Mouse (Mus musculus) kidney, adult 2 months (tissue): Measurements from ENCODE around the gene Abl2. TPM values are rescaled to one million over a fixed set of nuclear protein-coding genes. Genes with fewer than 3 reads are reported as not detected.
"Not testable (repeated sequence)": the region's sequence is repeated elsewhere in the genome, so short reads cannot be mapped to it uniquely, and the experiment has no call there.

Experiments used
- DNase-seq: peaks from one replicate; pipeline ENCODE4 v3.0.0; 2021
- H3K27ac ChIP-seq: fragments of 200-500 bp; 2 replicates; pipeline ENCODE4 v1.5.1; 2012; ENCODE audit warnings: low read depth, low read length, control low read depth, inconsistent platforms; ENCODE audit not compliant: insufficient read depth
- H3K27me3 ChIP-seq: fragments of 200-500 bp; replicated peaks from 2 replicates; pipeline ENCODE4 v1.6.1; 2012; ENCODE audit warnings: mild to moderate bottlenecking, moderate library complexity, low read length, inconsistent platforms; ENCODE audit not compliant: control insufficient read depth, insufficient read depth
- H3K36me3 ChIP-seq: fragments of 200-500 bp; 2 replicates; pipeline ENCODE4 v1.6.1; 2012; ENCODE audit warnings: mild to moderate bottlenecking, moderate library complexity, low read length, inconsistent platforms; ENCODE audit not compliant: control insufficient read depth, insufficient read depth
- H3K4me1 ChIP-seq: fragments of 200-500 bp; 2 replicates; pipeline ENCODE4 v1.6.1; 2011; ENCODE audit warnings: low read length; ENCODE audit not compliant: control insufficient read depth, insufficient read depth
- H3K4me3 ChIP-seq: fragments of 200-500 bp; 2 replicates; pipeline ENCODE4 v1.5.1; 2011; ENCODE audit warnings: mild to moderate bottlenecking, low read depth, low read length, control low read depth; ENCODE audit not compliant: insufficient read depth
- CTCF ChIP-seq: fragments of 200-500 bp; conservative IDR thresholded peaks from 2 replicates; pipeline ENCODE4 v1.5.1; 2011; ENCODE audit warnings: low read depth, mild to moderate bottlenecking, control low read depth, low read length, moderate library complexity, mixed read lengths; ENCODE audit not compliant: insufficient read depth, insufficient read length
- POLR2A ChIP-seq: fragments of 200-500 bp; IDR thresholded peaks from one replicate; pipeline ENCODE4 v1.6.1; 2011; ENCODE audit warnings: low read depth, low read length, control low read depth
- WGBS: fragments of 180-500 bp; shearing (Covaris S2); methylation state at CpG from one replicate; pipeline ENCODE4 v1.1.7; 2018; 5-methylcytosine and 5-hydroxymethylcytosine counted together
- polyA plus RNA-seq: library from polyadenylated mRNA; depleted of rRNA; stranded (reverse); fragments of >200 nt; gene quantifications from 2 replicates; pipeline ENCODE4 v1.2.3, GENCODE M21; 2012

The Abl2 gene
- polyA plus RNA-seq, 1 experiment = 7.5 TPM

- peaks cover 5% of the 10 kb centered on the region; the same call in 1 of the 2 replicates for H3K4me1 ChIP-seq
- H3K27me3 ChIP-seq = no peaks in the 10 kb centered on the region
- H3K36me3 ChIP-seq = no peaks in the 10 kb centered on the region
- no peak overlapping the region for H3K4me3 ChIP-seq
- no peak for TF ChIP-seq CTCF
- no peak for TF ChIP-seq POLR2A
- 53% methylated on average over 13 of the region's 13 CpGs for WGBS
- no peak overlapping the region for H3K27ac ChIP-seq
- peak; percentile 44 for DNase-seq
Measured at GRCm38 (mm10) chr1:156659906-156660659, 101.5 kb downstream of the Abl2 start.

- not testable (repeated sequence) for H3K4me1 ChIP-seq, H3K4me3 ChIP-seq, H3K27me3 ChIP-seq, H3K27ac ChIP-seq, DNase-seq, H3K36me3 ChIP-seq
- WGBS = 51% methylated on average over 21 of the region's 21 CpGs
Measured at GRCm38 (mm10) chr1:156660660-156661236, 102.2 kb downstream of the Abl2 start.

GRCm38 (mm10) chr1:156665777-156666176 lies 107.2 kb downstream of the Abl2 start:
- Histone ChIP-seq H3K4me3 (no peak overlapping the region), H3K27ac (no peak overlapping the region), H3K36me3 (no peaks in the 10 kb centered on the region), H3K27me3 (no peaks in the 10 kb centered on the region), H3K4me1 (no peaks in the 10 kb centered on the region)
- TF ChIP-seq POLR2A (no peak), CTCF (no peak)
- 90% methylated on average over 8 of the region's 8 CpGs for whole genome bisulfite sequencing
- no peak for DNase-seq

GRCm38 (mm10) chr1:156667141-156667926 lies 108.7 kb downstream of the Abl2 start:
- H3K36me3 ChIP-seq = no peaks in the 10 kb centered on the region
- no peaks in the 10 kb centered on the region for H3K27me3 ChIP-seq
- no peak for DNase-seq
- H3K27ac ChIP-seq = no peak overlapping the region
- no peak overlapping the region for H3K4me3 ChIP-seq
- H3K4me1 ChIP-seq = no peaks in the 10 kb centered on the region
- 91% methylated on average over 23 of the region's 23 CpGs for WGBS
- TF ChIP-seq POLR2A (no peak), CTCF (no peak)

DNA sequence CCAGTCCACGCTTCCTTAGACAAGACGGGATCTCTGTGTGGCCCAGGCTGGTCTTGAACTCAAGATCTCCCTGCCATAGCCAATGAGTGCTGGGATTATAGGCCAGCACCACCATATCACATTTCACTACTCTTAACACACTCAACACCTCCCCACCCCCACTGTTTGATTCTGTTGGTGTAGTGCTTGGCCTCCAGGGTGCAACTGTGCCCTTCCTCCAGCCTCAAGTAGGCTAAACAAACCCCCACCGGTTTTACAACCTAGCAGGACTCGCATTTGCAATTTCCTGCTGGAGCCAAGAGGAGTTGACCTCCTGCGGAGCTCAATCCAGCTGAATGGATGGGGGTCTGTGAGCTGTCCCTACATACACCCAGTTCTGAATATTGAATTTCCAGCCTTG lies 110.0 kb downstream of the Abl2 start:
- TF ChIP-seq CTCF = no peak
- no peak for TF ChIP-seq POLR2A
- 58% methylated on average over 5 of the region's 5 CpGs for WGBS
- no peaks in the 10 kb centered on the region for H3K27me3 ChIP-seq

DNA sequence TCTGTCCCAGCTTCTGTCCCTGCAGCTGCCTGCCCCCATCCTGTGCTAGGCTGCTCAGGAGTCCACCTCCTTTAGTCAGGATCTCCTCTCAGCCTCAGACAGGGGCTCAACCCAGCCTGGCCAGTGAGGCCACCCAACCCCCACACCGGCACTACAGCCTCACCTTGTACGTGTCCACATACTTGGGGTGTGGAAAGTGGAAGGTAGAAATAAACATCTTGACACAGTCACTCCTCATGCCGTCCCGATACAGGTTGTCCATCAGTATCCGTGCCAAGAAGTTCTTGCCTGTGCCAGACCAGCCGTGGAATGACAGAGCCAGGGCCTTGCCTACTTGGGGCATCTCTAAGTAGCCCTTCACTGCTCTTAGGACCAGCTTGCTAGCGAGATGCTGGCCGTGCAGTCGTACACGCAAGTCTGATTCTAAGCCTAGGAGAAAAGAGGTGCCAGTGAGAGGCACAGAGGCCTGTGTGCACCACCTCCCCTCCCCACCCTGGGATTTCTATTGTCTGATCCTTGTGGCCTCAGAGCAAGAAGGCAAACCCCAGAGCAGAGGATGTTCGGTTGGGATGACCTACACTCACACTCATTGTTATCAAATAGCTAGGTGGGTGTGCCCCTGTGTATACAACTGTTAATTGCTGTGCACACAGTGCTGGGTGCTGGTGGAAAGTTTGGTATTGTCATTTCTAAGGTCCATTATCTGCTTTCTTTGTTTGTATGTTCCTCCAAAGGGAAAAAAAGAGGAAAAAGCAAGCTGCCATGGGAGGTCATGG lies 110.8 kb downstream of the Abl2 start:
- H3K4me3 ChIP-seq = no peak overlapping the region
- no peaks in the 10 kb centered on the region for H3K36me3 ChIP-seq
- DNase-seq = no peak
- H3K4me1 ChIP-seq = no peaks in the 10 kb centered on the region; the same call in 1 of the 2 replicates
- H3K27ac ChIP-seq = no peak overlapping the region
- 78% methylated on average over 11 of the region's 11 CpGs for WGBS
- no peaks in the 10 kb centered on the region for H3K27me3 ChIP-seq
- TF ChIP-seq POLR2A = no peak
- TF ChIP-seq CTCF = no peak

More for the DNA sequence above, 110.0 kb downstream of the Abl2 start:
- DNase-seq = peak; percentile 39
- Histone ChIP-seq H3K4me3 (no peak overlapping the region), H3K36me3 (no peaks in the 10 kb centered on the region), H3K27ac (no peak overlapping the region), H3K4me1 (no peaks in the 10 kb centered on the region; the same call in 1 of the 2 replicates)
